Mouse (Mus musculus) cerebellum, adult 18-20 months (tissue): Measurements from ENCODE around the gene Dnah5.
"Not testable (repeated sequence)": the region's sequence is repeated elsewhere in the genome, so short reads cannot be mapped to it uniquely, and the experiment has no call there.

Source experiments
- DNase-seq, 2 experiments: peaks; one replicate each; pipeline ENCODE4 v3.0.0; 2021

The Dnah5 gene

GRCm38 (mm10) chr15:28307884-28308283 is 104.3 kb downstream of the Dnah5 start:
- no peak for DNase-seq

GRCm38 (mm10) chr15:28310516-28310915 is 107.0 kb downstream of the Dnah5 start:
- DNase-seq = no peak

GRCm38 (mm10) chr15:28313451-28313850 is 109.9 kb downstream of the Dnah5 start:
- no peak for DNase-seq

GRCm38 (mm10) chr15:28315812-28316528 is 112.4 kb downstream of the Dnah5 start:
- DNase-seq = peak; percentile 33 to 60

- no peak for DNase-seq
These were observed 119.0 kb downstream of the Dnah5 start for GRCm38 (mm10) chr15:28322533-28322932.

GRCm38 (mm10) chr15:28326985-28327384 is 123.4 kb downstream of the Dnah5 start:
- DNase-seq = no peak

- DNase-seq = no peak
These were observed 123.9 kb downstream of the Dnah5 start for GRCm38 (mm10) chr15:28327441-28327840.

GRCm38 (mm10) chr15:28341151-28341550 is 137.6 kb downstream of the Dnah5 start:
- DNase-seq = no peak

GRCm38 (mm10) chr15:28367561-28367960 is 164.0 kb downstream of the Dnah5 start:
- no peak for DNase-seq

- no peak for DNase-seq
These were observed 166.9 kb downstream of the Dnah5 start for GRCm38 (mm10) chr15:28370431-28370830.

GRCm38 (mm10) chr15:28371506-28371905 is 168.0 kb downstream of the Dnah5 start:
- DNase-seq = no peak

- no peak for DNase-seq
These were observed 170.8 kb downstream of the Dnah5 start for GRCm38 (mm10) chr15:28374394-28374793.

GRCm38 (mm10) chr15:28380909-28381308 is 177.4 kb downstream of the Dnah5 start:
- no peak for DNase-seq

- not testable (repeated sequence) for DNase-seq
These were observed 190.2 kb downstream of the Dnah5 start for GRCm38 (mm10) chr15:28393723-28394122.

GRCm38 (mm10) chr15:28395481-28395880 is 191.9 kb downstream of the Dnah5 start:
- DNase-seq = no peak

GRCm38 (mm10) chr15:28398472-28398871 is 194.9 kb downstream of the Dnah5 start:
- no peak for DNase-seq

GRCm38 (mm10) chr15:28399258-28399657 is 195.7 kb downstream of the Dnah5 start:
- DNase-seq = no peak

GRCm38 (mm10) chr15:28404630-28405029 is 201.1 kb downstream of the Dnah5 start:
- DNase-seq = no peak

- DNase-seq = no peak
These were observed 201.6 kb downstream of the Dnah5 start for GRCm38 (mm10) chr15:28405136-28405535.

- no peak for DNase-seq
These were observed 236.2 kb downstream of the Dnah5 start for GRCm38 (mm10) chr15:28439702-28440101.

- no peak for DNase-seq
These were observed 240.9 kb downstream of the Dnah5 start for GRCm38 (mm10) chr15:28444494-28444893.

GRCm38 (mm10) chr15:28461091-28461778 is 257.7 kb downstream of the Dnah5 start:
- peak; percentile 7 to 8 for DNase-seq

GRCm38 (mm10) chr15:28466591-28467247 is 263.2 kb downstream of the Dnah5 start:
- DNase-seq = no peak
